Mouse (Mus musculus) macrophage (primary cell): ENCODE results near the gene Fam186a. TPM values are rescaled to one million over a fixed set of nuclear protein-coding genes. Genes with fewer than 3 reads are reported as not detected.

Source experiments
- polyA plus RNA-seq: library from polyadenylated mRNA; stranded (reverse); fragments of 250-400 nt; gene quantifications from 3 replicates; pipeline ENCODE4 v1.2.4, GENCODE M21; 2018; ENCODE audit warnings: inconsistent platforms

Gene Fam186a
- polyA plus RNA-seq, 1 experiment from 2014 or later: not detected

Other genes starting within 250 kb of the Fam186a start
- 1.3 to 1.9 TPM (median 1.5 TPM) in 3 replicates for gene Gpd1, start 249.5 kb downstream of the Fam186a start, polyA plus RNA-seq
- gene Cox14, start 241.4 kb downstream of the Fam186a start, polyA plus RNA-seq: 18.4 to 95.0 TPM (median 69.0 TPM) in 3 replicates
- 30.6 to 52.5 TPM (median 40.5 TPM) in 3 replicates for gene Cers5, start 194.2 kb downstream of the Fam186a start, polyA plus RNA-seq
- gene Lima1, start 91.6 kb downstream of the Fam186a start, polyA plus RNA-seq: 43.9 to 108 TPM (median 59.6 TPM) in 3 replicates
- gene Larp4, start 3.0 kb upstream of the Fam186a start, polyA plus RNA-seq: 26.4 to 45.5 TPM (median 32.7 TPM) in 3 replicates
- gene Dip2b, start 71.6 kb upstream of the Fam186a start, polyA plus RNA-seq: 17.8 to 25.7 TPM (median 22.8 TPM) in 3 replicates